Mouse (Mus musculus): ENCODE data around the gene Ap3b1. TPM values are rescaled to one million over a fixed set of nuclear protein-coding genes. Genes with fewer than 3 reads are reported as not detected.

The Ap3b1 gene
- polyA plus RNA-seq, 1 experiment from 2014 or later, result 27.9 TPM

DNA sequence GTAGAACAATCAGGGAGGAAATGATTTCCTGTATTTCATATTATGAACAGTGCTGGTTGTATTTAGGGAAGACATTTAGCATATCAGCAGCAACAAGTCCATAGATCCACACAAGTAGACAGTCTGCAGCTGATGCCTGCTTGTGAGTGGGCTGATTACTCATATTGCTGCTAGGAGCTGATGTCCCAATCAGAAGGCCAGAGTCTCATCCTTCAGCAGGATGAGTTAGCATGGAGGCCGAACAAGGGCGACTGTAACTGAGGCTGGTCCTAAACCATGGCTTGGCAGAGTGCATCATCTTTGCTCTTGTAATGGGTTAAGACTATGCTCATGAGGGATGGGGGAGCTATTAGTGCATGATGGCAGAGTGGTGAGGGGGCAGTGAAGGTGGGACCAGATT, 9.1 kb downstream of the Ap3b1 start:
- no peaks in the 10 kb centered on the region for H3K27me3 ChIP-seq (replicated peaks; ENCODE audit: control insufficient read depth, insufficient read depth, low read length)
- no peak overlapping the region for H3K4me3 ChIP-seq (ENCODE audit: low read length)
- no peaks in the 10 kb centered on the region for H3K9me3 ChIP-seq (ENCODE audit: control insufficient read depth, low read length)
- H3K36me3 ChIP-seq (ENCODE audit: control insufficient read depth, insufficient read depth, low read length), result no peaks in the 10 kb centered on the region
- no peak overlapping the region for H3K9ac ChIP-seq (ENCODE audit: low read depth, low read length)
- H3K4me1 ChIP-seq (ENCODE audit: control insufficient read depth, insufficient read depth, low read depth, low read length), result no peaks in the 10 kb centered on the region
- no peak overlapping the region for H3K4me2 ChIP-seq (ENCODE audit: low read length)
- ATAC-seq, result no peak
- WGBS, result 97% methylated on average over 2 of the region's 2 CpGs
- no peak overlapping the region for H3K27ac ChIP-seq (ENCODE audit: low read depth, low read length)

DNA sequence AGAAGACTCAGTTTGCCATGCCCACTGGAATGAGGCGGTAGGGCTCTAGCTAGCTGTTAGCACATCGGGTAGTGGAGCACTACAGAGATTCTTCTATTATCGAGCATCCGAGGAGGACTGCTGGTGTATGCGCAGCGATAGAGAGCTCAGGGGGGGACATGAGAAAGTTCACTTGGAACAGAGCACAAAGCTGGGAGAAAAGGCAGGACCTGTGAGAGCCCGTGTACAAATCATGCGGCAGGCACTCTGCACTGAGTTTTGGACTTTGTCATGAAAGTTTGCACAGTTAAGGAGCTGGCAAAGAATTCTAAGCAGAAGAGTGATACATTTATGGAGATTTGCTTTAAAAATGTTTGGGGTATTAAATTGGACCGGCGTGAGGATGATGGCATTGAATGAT, 11.8 kb downstream of the Ap3b1 start:
- H3K4me3 ChIP-seq (ENCODE audit: low read length), result no peak overlapping the region
- H3K27ac ChIP-seq (ENCODE audit: low read depth, low read length), result no peak overlapping the region
- H3K4me2 ChIP-seq (ENCODE audit: low read length), result no peak overlapping the region
- ATAC-seq, result no peak
- no peak overlapping the region for H3K9ac ChIP-seq (ENCODE audit: low read depth, low read length)
- 90% methylated on average over 10 of the region's 10 CpGs for WGBS
- H3K36me3 ChIP-seq (ENCODE audit: control insufficient read depth, insufficient read depth, low read length), result no peaks in the 10 kb centered on the region
- H3K4me1 ChIP-seq (ENCODE audit: control insufficient read depth, insufficient read depth, low read depth, low read length), result no peaks in the 10 kb centered on the region
- H3K9me3 ChIP-seq (ENCODE audit: control insufficient read depth, low read length), result no peaks in the 10 kb centered on the region
- H3K27me3 ChIP-seq (replicated peaks; ENCODE audit: control insufficient read depth, insufficient read depth, low read length), result no peaks in the 10 kb centered on the region

DNA sequence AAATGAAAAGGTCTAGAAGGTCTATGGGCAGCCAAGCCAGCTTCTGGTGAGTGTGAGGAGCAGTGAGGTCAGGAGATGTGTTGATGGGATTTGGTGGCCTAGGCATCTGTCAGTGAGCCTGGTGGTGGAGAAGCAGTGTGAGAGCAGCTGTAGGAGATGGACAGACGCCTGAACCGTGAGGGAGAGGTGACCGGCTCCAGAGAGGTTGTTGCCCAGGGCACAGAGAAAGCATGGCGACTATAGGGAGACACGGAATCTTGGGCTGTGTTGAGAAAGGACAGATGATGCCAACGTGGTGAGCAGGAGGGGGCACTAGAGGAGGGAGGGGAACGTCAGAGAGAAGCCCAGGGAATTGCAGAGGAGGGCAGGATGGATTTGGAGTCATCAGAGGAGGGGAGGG, 13.3 kb downstream of the Ap3b1 start:
- Histone ChIP-seq H3K9ac (ENCODE audit: low read depth, low read length) (no peak overlapping the region), H3K27me3 (replicated peaks; ENCODE audit: control insufficient read depth, insufficient read depth, low read length) (no peaks in the 10 kb centered on the region), H3K36me3 (ENCODE audit: control insufficient read depth, insufficient read depth, low read length) (no peaks in the 10 kb centered on the region), H3K27ac (ENCODE audit: low read depth, low read length) (no peak overlapping the region), H3K4me1 (ENCODE audit: control insufficient read depth, insufficient read depth, low read depth, low read length) (no peaks in the 10 kb centered on the region), H3K9me3 (ENCODE audit: control insufficient read depth, low read length) (no peaks in the 10 kb centered on the region), H3K4me3 (ENCODE audit: low read length) (no peak overlapping the region), H3K4me2 (ENCODE audit: low read length) (no peak overlapping the region)
- no peak for ATAC-seq
- WGBS, result 57% methylated on average over 7 of the region's 7 CpGs

DNA sequence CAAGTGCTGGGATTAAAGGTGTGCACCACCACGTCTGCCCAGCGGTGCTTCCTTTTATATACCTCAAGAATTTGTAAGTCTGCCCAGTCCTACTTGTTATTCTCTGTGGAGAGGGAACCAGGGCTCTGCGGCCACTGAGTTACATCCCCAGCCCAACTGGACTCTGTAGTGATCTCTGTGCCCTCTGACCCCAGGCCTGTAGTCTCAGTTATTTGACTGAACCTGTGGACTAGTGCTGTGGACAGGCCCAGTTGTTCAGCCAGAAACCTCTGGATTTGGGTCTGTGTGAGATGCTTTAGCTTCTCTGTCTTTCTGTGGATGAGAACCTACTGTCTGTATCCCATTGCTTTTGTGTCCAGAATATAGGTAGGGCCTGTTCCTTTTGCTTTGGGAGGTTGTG, 15.4 kb downstream of the Ap3b1 start:
- Histone ChIP-seq H3K4me1 (ENCODE audit: control insufficient read depth, insufficient read depth, low read depth, low read length) (no peaks in the 10 kb centered on the region), H3K4me3 (ENCODE audit: low read length) (no peak overlapping the region), H3K27ac (ENCODE audit: low read depth, low read length) (no peak overlapping the region), H3K9ac (ENCODE audit: low read depth, low read length) (no peak overlapping the region), H3K36me3 (ENCODE audit: control insufficient read depth, insufficient read depth, low read length) (no peaks in the 10 kb centered on the region), H3K9me3 (ENCODE audit: control insufficient read depth, low read length) (no peaks in the 10 kb centered on the region), H3K4me2 (ENCODE audit: low read length) (no peak overlapping the region), H3K27me3 (replicated peaks; ENCODE audit: control insufficient read depth, insufficient read depth, low read length) (no peaks in the 10 kb centered on the region)
- WGBS, result 97% methylated on average over 3 of the region's 3 CpGs
- ATAC-seq, result no peak

DNA sequence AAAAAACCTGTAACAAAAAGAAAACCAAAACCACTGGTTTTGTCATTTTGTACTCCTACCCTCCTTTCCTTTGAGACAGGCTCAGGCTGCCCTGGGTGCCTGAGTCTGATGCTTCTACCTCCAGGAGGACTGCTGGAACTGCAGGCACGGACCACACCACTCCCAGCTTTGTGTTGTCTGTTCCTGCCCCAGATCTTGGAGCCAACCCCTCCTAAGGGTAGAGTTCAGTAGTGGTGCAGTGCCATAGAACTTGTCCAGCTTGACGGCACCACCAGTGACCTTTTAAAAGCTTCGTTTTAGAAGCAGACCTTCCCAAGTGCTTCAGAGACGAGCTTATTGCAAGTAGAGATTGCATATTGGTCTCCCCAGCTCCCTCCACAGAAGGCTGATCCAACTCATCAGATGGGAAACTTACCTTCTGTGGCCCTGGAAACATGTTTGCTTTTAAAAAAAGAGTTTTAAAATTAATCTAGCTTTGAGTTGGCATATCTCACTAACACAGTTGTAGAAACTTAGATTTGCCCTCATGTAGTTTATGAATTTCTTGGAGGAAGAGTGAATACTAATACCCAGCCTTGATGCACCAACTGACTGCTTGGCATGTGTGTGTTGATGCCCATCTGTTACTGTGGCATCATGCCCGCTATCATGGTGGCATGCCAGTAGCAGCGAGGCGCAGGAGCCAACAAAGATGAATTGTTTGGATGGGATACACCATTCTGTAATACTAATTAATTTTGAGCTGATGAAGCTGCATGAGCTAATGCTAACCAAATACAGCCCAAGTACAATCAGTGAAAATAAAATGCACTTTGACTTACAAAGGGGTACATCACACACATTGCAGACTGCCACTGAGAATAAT, 17.0 kb downstream of the Ap3b1 start:
- H3K4me2 ChIP-seq (ENCODE audit: low read length), result no peak overlapping the region
- H3K27ac ChIP-seq (ENCODE audit: low read depth, low read length), result peak overlapping the region; percentile 6; the same call in 1 of the 2 replicates
- WGBS, result 52% methylated on average over 7 of the region's 7 CpGs

DNA sequence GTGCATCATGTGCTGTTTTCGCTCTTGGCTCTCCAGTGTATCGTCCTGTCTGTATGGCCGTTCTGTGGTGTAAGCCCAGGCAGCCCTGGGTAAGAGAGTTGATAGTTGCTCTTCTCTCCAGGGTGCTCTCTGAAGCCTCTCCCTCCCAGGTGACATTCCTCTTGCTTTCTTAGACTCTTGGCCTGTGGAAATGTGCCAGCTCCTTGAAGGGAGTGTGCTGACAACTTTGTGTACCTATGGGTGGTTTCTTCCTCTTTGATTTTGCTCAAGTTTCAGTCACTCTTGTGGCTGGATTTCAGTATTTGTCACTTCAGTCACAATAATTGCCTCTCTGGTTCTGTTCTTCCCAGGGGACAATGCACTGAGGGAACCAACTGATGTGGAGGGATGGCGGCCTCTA, 20.2 kb downstream of the Ap3b1 start:
- H3K4me2 ChIP-seq (ENCODE audit: low read length), result no peak overlapping the region
- no peak overlapping the region for H3K4me3 ChIP-seq (ENCODE audit: low read length)
- no peaks in the 10 kb centered on the region for H3K9me3 ChIP-seq (ENCODE audit: control insufficient read depth, low read length)
- no peaks in the 10 kb centered on the region for H3K36me3 ChIP-seq (ENCODE audit: control insufficient read depth, insufficient read depth, low read length)
- H3K9ac ChIP-seq (ENCODE audit: low read depth, low read length), result no peak overlapping the region
- WGBS, result 77% methylated on average over 4 of the region's 4 CpGs
- ATAC-seq, result no peak
- H3K4me1 ChIP-seq (ENCODE audit: control insufficient read depth, insufficient read depth, low read depth, low read length), result no peaks in the 10 kb centered on the region
- H3K27me3 ChIP-seq (replicated peaks; ENCODE audit: control insufficient read depth, insufficient read depth, low read length), result no peaks in the 10 kb centered on the region
- H3K27ac ChIP-seq (ENCODE audit: low read depth, low read length), result no peak overlapping the region

More for the DNA sequence above, 17.0 kb downstream of the Ap3b1 start:
- ATAC-seq, result peak; percentile 87
- no peak overlapping the region for H3K9ac ChIP-seq (ENCODE audit: low read depth, low read length)
- H3K36me3 ChIP-seq (ENCODE audit: control insufficient read depth, insufficient read depth, low read length), result no peaks in the 10 kb centered on the region
- no peak overlapping the region for H3K4me3 ChIP-seq (ENCODE audit: low read length)
- no peaks in the 10 kb centered on the region for H3K9me3 ChIP-seq (ENCODE audit: control insufficient read depth, low read length)
- no peaks in the 10 kb centered on the region for H3K27me3 ChIP-seq (replicated peaks; ENCODE audit: control insufficient read depth, insufficient read depth, low read length)
- H3K4me1 ChIP-seq (ENCODE audit: control insufficient read depth, insufficient read depth, low read depth, low read length), result no peaks in the 10 kb centered on the region

DNA sequence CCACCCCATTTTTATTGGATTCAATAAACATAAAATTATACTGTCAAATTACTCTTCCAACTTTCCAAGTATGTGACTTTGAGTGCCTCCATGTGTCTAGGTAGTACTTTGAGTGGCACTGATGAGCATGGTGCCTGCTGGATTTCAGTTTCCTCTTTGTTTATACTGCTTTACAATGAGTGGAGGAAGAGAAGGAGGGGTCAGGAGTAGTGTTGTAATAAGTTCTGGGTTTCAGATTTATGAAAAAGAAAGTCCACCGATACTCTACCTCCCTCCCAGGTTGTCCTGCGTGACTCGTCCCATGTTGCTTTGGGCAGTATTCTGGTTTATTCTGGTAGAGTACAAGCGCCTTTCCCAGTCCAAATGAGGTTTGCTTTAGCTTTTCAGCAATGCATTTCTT, 22.7 kb downstream of the Ap3b1 start:
- H3K36me3 ChIP-seq (ENCODE audit: control insufficient read depth, insufficient read depth, low read length), result no peaks in the 10 kb centered on the region
- ATAC-seq, result 0 out of 2 replicates have a peak, but pooled peaks have one; percentile 13
- H3K4me2 ChIP-seq (ENCODE audit: low read length), result no peak overlapping the region
- H3K9me3 ChIP-seq (ENCODE audit: control insufficient read depth, low read length), result no peaks in the 10 kb centered on the region
- H3K27me3 ChIP-seq (replicated peaks; ENCODE audit: control insufficient read depth, insufficient read depth, low read length), result no peaks in the 10 kb centered on the region
- H3K4me3 ChIP-seq (ENCODE audit: low read length), result no peak overlapping the region
- no peak overlapping the region for H3K9ac ChIP-seq (ENCODE audit: low read depth, low read length)
- H3K27ac ChIP-seq (ENCODE audit: low read depth, low read length), result no peak overlapping the region
- no peaks in the 10 kb centered on the region for H3K4me1 ChIP-seq (ENCODE audit: control insufficient read depth, insufficient read depth, low read depth, low read length)
- 82% methylated on average over 4 of the region's 4 CpGs for WGBS

DNA sequence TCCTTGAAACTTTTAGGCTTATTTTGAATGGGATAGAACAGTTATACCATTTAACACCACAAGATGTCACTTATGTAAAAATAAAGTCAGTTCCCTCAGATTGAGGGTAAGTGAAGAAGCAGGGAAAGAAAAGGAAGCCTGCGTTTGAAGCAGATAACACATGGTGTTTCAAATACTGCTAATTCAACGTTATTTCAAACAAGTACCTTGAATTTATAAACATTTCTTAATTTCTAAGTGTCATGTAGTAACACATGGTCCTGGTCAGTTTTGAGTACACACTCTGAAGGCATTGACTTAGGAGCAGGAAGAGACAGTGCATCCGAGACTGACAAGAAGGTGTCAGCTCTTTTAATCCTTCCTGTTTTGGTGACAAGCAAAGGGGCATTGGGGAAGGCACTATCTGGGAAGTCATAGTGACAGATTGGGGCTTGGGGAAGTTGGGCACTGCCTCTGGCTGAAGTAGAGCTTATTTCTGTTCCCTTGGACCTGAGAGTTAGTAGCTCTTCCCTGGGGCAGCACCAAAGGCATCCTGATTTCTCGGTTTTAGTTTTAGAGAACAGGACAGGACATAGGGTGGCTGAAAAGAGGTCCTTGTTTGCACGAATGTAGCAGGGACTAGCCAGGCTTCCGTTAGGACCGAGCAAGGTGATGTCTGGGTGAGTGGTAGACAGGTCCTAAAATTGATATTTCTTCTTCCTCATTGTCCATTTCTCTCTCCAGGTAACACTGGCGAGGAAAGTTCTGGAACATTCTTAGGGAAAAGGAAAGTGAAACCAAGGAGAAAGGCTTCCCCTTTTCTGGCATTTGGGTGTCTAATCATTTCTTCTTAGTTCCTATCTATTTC, 23.3 kb downstream of the Ap3b1 start:
- Histone ChIP-seq H3K4me2 (ENCODE audit: low read length) (no peak overlapping the region), H3K36me3 (ENCODE audit: control insufficient read depth, insufficient read depth, low read length) (no peaks in the 10 kb centered on the region), H3K9ac (ENCODE audit: low read depth, low read length) (no peak overlapping the region), H3K4me3 (ENCODE audit: low read length) (no peak overlapping the region), H3K4me1 (ENCODE audit: control insufficient read depth, insufficient read depth, low read depth, low read length) (no peaks in the 10 kb centered on the region), H3K27ac (ENCODE audit: low read depth, low read length) (no peak overlapping the region), H3K27me3 (replicated peaks; ENCODE audit: control insufficient read depth, insufficient read depth, low read length) (no peaks in the 10 kb centered on the region), H3K9me3 (ENCODE audit: control insufficient read depth, low read length) (no peaks in the 10 kb centered on the region)
- 70% methylated on average over 8 of the region's 8 CpGs for WGBS
- ATAC-seq, result 0 out of 2 replicates have a peak, but pooled peaks have one; percentile 58

DNA sequence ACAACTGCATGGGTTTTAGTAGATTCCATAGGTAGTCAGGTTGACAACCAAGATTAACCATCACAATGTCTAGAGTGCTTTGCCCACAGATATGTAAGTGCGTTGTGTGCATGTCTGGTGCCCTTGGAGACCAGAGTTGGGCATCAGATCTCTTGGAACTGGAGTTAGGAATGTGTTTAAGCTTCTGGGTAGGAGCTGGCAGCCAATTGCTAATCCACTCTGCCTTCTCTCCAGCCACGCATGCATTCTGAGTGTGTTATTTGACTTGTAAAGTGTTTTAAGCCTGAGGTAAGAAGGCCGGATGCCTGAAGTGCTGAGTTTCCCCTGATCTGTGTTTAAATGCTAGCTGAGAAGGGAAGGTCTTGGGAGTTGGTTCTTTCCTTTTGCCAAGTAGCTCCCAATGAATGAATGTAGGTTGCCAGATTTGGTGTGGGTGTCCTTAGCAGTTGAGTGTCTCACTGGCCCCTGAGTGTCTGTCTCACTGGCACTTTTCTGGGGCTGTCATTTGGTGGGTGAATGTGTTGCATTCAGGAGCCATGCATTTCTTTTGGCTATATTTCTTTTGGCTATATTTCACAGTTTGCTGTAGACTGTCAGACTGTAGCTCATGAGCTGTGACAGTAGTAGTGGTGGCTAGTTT, 26.3 kb downstream of the Ap3b1 start:
- no peak overlapping the region for H3K27ac ChIP-seq (ENCODE audit: low read depth, low read length)
- H3K27me3 ChIP-seq (replicated peaks; ENCODE audit: control insufficient read depth, insufficient read depth, low read length), result no peaks in the 10 kb centered on the region
- H3K9me3 ChIP-seq (ENCODE audit: control insufficient read depth, low read length), result no peaks in the 10 kb centered on the region
- H3K36me3 ChIP-seq (ENCODE audit: control insufficient read depth, insufficient read depth, low read length), result no peaks in the 10 kb centered on the region
- H3K4me2 ChIP-seq (ENCODE audit: low read length), result no peak overlapping the region
- H3K9ac ChIP-seq (ENCODE audit: low read depth, low read length), result no peak overlapping the region
- no peaks in the 10 kb centered on the region for H3K4me1 ChIP-seq (ENCODE audit: control insufficient read depth, insufficient read depth, low read depth, low read length)
- ATAC-seq, result no peak
- 91% methylated on average over 3 of the region's 3 CpGs for WGBS
- H3K4me3 ChIP-seq (ENCODE audit: low read length), result no peak overlapping the region
